Mouse (Mus musculus) stomach, postnatal 0 days (tissue): ENCODE measurements around the gene Tmsb10.

Experiments
- CTCF ChIP-seq: IDR thresholded peaks from 2 replicates; pipeline ENCODE4 v1.5.1; 2016; ENCODE audit warnings: antibody characterized with exemption, low read depth, mild to moderate bottlenecking, moderate library complexity
- EP300 ChIP-seq: optimal IDR thresholded peaks from 2 replicates; pipeline ENCODE3; 2016; ENCODE audit warnings: antibody characterized with exemption

DNA sequence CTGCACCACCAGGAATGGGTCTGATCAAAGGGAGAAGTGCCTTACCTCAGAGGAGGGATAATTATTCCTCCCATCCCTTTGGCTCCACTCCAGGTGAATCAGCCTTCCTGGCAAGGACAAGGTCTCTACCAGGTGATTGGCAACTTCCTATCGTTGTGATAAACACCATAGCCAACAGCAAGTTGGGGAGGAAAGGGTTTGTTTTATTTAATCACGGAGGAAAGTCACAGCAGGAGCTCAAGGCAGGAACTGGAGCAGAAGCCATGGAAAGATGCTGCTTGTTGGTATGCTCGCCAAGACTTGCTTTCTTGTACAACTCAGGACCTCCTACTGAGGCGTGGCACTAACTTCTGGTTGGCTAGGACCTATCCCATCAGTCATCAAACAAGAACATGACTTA, 47.3 kb downstream of the Tmsb10 start:
- TF ChIP-seq EP300 (no peak), CTCF (no peak)
